Mouse (Mus musculus): ENCODE results near the gene Neurl4. TPM values are rescaled to one million over a fixed set of nuclear protein-coding genes. Genes with fewer than 3 reads are reported as not detected.

Gene Neurl4
- total and polyA plus RNA-seq, 3 experiments = 31.5 to 47.1 (median 42.6) TPM

DNA sequence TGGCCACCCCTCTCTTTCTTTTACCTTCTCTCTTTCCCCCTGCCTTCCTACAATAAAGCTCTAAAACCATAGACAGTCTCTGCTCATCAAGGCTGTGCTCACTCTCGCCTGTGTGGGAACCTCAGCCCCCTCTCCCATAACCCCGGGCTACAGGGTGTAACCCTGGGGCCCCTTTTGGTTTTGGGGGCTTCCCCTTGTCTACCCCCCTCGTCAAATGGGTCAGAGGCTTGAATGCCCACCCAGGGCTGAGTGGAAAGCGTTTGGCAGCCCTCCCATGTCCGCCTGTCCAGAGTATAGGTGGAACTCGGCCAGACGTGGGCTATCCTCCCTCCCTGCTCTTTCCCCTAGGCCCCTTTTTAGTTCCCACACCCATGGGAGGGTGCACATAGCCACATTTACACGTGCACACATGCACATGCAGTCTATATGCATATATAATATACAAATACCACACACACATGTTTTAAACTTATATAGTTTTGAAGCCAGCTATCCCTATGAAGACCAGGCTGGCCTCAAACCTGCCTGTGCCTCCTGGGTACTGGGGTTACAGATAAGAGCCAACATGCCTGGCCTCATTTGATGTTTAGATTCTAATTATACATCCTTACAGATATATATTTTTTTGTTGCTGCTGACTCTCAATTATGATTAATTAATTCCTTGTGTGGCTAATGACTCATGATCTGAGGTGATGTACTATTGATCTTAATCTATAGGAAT lies 36.6 kb upstream of the Neurl4 start:
- TF ChIP-seq CTCF (IDR thresholded peaks at IDR 0.05) (no peak), POLR2A (IDR thresholded peaks at IDR 0.05; ENCODE audit: insufficient read depth, low read depth, low read length) (no peak), EP300 (IDR thresholded peaks at IDR 0.05; ENCODE audit: insufficient read depth, low read depth, low read length) (no peak)
- Histone ChIP-seq H3K9ac (ENCODE audit: low read depth, low read length) (no peak overlapping the region), H3K4me3 (no peak overlapping the region), H3K36me3 (ENCODE audit: control insufficient read depth, insufficient read depth, low read length) (no peaks in the 10 kb centered on the region), H3K27me3 (ENCODE audit: control insufficient read depth, insufficient read depth, low read length) (no peaks in the 10 kb centered on the region), H3K79me2 (replicated peaks; ENCODE audit: control insufficient read depth, insufficient read depth, low read length) (no peaks in the 10 kb centered on the region), H3K27ac (no peak overlapping the region), H3K4me1 (ENCODE audit: control insufficient read depth, insufficient read depth, low read length) (peaks cover 7% of the 10 kb centered on the region)
- WGBS = 42% methylated on average over 8 of the region's 8 CpGs
- DNase-seq = no peak
- intact Hi-C loops (cut with DNase I) = no loop called here

GRCm38 (mm10) chr11:69865561-69865960 lies 35.3 kb upstream of the Neurl4 start:
- DNase-seq = no peak
- Histone ChIP-seq H3K4me1 (ENCODE audit: control insufficient read depth, insufficient read depth, low read length) (peaks cover 7% of the 10 kb centered on the region), H3K27ac (peak overlapping the region; percentile 18), H3K36me3 (ENCODE audit: control insufficient read depth, insufficient read depth, low read length) (no peaks in the 10 kb centered on the region), H3K27me3 (ENCODE audit: control insufficient read depth, insufficient read depth, low read length) (no peaks in the 10 kb centered on the region), H3K4me3 (no peak overlapping the region), H3K79me2 (replicated peaks; ENCODE audit: control insufficient read depth, insufficient read depth, low read length) (no peaks in the 10 kb centered on the region), H3K9ac (ENCODE audit: low read depth, low read length) (no peak overlapping the region)
- TF ChIP-seq EP300 (IDR thresholded peaks at IDR 0.05; ENCODE audit: insufficient read depth, low read depth, low read length) (no peak), CTCF (IDR thresholded peaks at IDR 0.05) (no peak), POLR2A (IDR thresholded peaks at IDR 0.05; ENCODE audit: insufficient read depth, low read depth, low read length) (peak; percentile 51; the same call in 1 of the 2 replicates)
- WGBS = 61% methylated on average over 9 of the region's 9 CpGs
- intact Hi-C loops (cut with DNase I) = no loop called here

- TF ChIP-seq POLR2A (IDR thresholded peaks at IDR 0.05; ENCODE audit: insufficient read depth, low read depth, low read length) = no peak
- no peak for TF ChIP-seq EP300 (IDR thresholded peaks at IDR 0.05; ENCODE audit: insufficient read depth, low read depth, low read length)
- TF ChIP-seq CTCF (IDR thresholded peaks at IDR 0.05) = no peak
- Histone ChIP-seq H3K27ac (no peak overlapping the region), H3K79me2 (replicated peaks; ENCODE audit: control insufficient read depth, insufficient read depth, low read length) (no peaks in the 10 kb centered on the region), H3K9ac (ENCODE audit: low read depth, low read length) (no peak overlapping the region), H3K4me1 (ENCODE audit: control insufficient read depth, insufficient read depth, low read length) (peaks cover 7% of the 10 kb centered on the region), H3K27me3 (ENCODE audit: control insufficient read depth, insufficient read depth, low read length) (no peaks in the 10 kb centered on the region), H3K36me3 (ENCODE audit: control insufficient read depth, insufficient read depth, low read length) (no peaks in the 10 kb centered on the region), H3K4me3 (no peak overlapping the region)
- WGBS = 36% methylated on average over 9 of the region's 9 CpGs
- DNase-seq = no peak
- intact Hi-C loops (cut with DNase I) = no loop called here
These were observed 33.5 kb upstream of the Neurl4 start for GRCm38 (mm10) chr11:69867335-69867734.

DNA sequence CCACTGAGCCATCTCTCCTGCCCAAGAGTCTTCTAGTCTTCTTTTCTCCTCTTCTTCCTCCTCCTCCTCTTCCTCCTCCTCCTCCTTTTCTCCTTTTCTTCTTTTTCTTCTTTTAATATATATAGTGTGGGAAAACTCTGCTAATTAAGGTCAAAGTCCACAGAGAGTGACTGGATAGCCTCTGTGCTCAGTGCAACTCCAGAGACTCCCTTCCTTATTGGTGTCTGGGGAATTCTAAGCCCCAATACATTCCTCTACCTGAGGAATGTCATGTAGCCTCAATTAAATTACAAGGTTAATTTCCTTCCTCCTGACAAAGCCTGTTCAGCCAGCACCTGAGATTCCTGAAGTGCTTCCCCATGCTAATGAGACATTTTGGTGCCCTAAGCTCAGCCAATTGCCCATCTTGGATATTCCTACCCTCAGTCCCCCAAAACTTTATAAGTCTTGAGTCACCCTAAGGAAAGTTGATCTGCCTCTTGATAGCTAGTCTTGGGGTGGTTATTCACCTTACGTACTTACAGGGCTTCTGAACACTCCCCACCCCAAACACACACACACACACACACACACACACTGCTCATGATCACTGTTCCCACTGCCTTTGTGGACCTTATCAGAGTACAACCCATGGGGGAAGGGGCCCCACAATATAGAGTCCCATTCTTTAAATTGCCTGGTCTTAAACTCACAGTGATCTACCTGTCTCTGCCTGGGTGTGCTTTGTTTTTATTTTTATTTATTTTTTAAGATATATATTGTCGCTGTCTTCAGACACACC lies 30.4 kb upstream of the Neurl4 start:
- H3K9ac ChIP-seq (ENCODE audit: low read depth, low read length) = no peak overlapping the region
- H3K4me3 ChIP-seq = no peak overlapping the region
- no peaks in the 10 kb centered on the region for H3K27me3 ChIP-seq (ENCODE audit: control insufficient read depth, insufficient read depth, low read length)
- no peak for TF ChIP-seq EP300 (IDR thresholded peaks at IDR 0.05; ENCODE audit: insufficient read depth, low read depth, low read length)
- no peak for TF ChIP-seq CTCF (IDR thresholded peaks at IDR 0.05)
- TF ChIP-seq POLR2A (IDR thresholded peaks at IDR 0.05; ENCODE audit: insufficient read depth, low read depth, low read length) = no peak
- 86% methylated on average over 2 of the region's 2 CpGs for WGBS
- no peaks in the 10 kb centered on the region for H3K79me2 ChIP-seq (replicated peaks; ENCODE audit: control insufficient read depth, insufficient read depth, low read length)
- no peaks in the 10 kb centered on the region for H3K36me3 ChIP-seq (ENCODE audit: control insufficient read depth, insufficient read depth, low read length)
- intact Hi-C loops (cut with DNase I) = no loop called here
- DNase-seq = no peak
- no peak overlapping the region for H3K27ac ChIP-seq
- H3K4me1 ChIP-seq (ENCODE audit: control insufficient read depth, insufficient read depth, low read length) = 0 out of 2 replicates have a peak, but pooled peaks cover 3% of the 10 kb centered on the region

- no peaks in the 10 kb centered on the region for H3K27me3 ChIP-seq (ENCODE audit: control insufficient read depth, insufficient read depth, low read length)
- peaks cover 3% of the 10 kb centered on the region; the same call in 1 of the 2 replicates for H3K4me1 ChIP-seq (ENCODE audit: control insufficient read depth, insufficient read depth, low read length)
- 88% methylated on average over 7 of the region's 7 CpGs for WGBS
- H3K9ac ChIP-seq (ENCODE audit: low read depth, low read length) = no peak overlapping the region
- no peaks in the 10 kb centered on the region for H3K36me3 ChIP-seq (ENCODE audit: control insufficient read depth, insufficient read depth, low read length)
- TF ChIP-seq CTCF (IDR thresholded peaks at IDR 0.05) (no peak), POLR2A (IDR thresholded peaks at IDR 0.05; ENCODE audit: insufficient read depth, low read depth, low read length) (no peak), EP300 (IDR thresholded peaks at IDR 0.05; ENCODE audit: insufficient read depth, low read depth, low read length) (no peak)
- H3K4me3 ChIP-seq = no peak overlapping the region
- intact Hi-C loops (cut with DNase I) = no loop called here
- H3K79me2 ChIP-seq (replicated peaks; ENCODE audit: control insufficient read depth, insufficient read depth, low read length) = no peaks in the 10 kb centered on the region
- H3K27ac ChIP-seq = no peak overlapping the region
- no peak for DNase-seq
These were observed 29.1 kb upstream of the Neurl4 start for GRCm38 (mm10) chr11:69871822-69872221.

DNA sequence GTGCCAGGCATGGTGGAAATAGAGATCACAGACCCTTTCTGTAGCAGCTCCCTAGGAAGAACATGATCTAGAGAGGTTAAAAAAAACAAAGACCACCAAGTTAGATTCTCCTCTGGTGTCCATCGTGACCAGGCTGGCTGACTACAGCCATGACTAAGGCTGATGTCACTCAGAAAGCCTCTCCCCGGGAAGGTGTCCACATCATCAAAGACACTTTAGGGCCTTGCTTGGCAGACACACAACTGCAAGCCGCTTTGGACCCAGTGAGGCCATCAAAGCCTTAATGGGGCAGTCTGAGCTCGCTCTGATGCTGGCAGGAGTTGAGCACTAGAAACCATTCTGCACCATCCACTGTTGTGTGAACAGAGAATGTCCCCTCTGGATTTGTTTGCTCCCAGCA lies 28.4 kb upstream of the Neurl4 start:
- H3K36me3 ChIP-seq (ENCODE audit: control insufficient read depth, insufficient read depth, low read length) = no peaks in the 10 kb centered on the region
- no peak overlapping the region for H3K4me3 ChIP-seq
- intact Hi-C loops (cut with DNase I) = no loop called here
- DNase-seq = no peak
- no peak overlapping the region for H3K27ac ChIP-seq
- WGBS = 70% methylated on average over 4 of the region's 4 CpGs
- TF ChIP-seq CTCF (IDR thresholded peaks at IDR 0.05) = no peak
- no peak for TF ChIP-seq POLR2A (IDR thresholded peaks at IDR 0.05; ENCODE audit: insufficient read depth, low read depth, low read length)
- no peak for TF ChIP-seq EP300 (IDR thresholded peaks at IDR 0.05; ENCODE audit: insufficient read depth, low read depth, low read length)
- H3K9ac ChIP-seq (ENCODE audit: low read depth, low read length) = no peak overlapping the region
- no peaks in the 10 kb centered on the region for H3K27me3 ChIP-seq (ENCODE audit: control insufficient read depth, insufficient read depth, low read length)
- peaks cover 3% of the 10 kb centered on the region; the same call in 1 of the 2 replicates for H3K4me1 ChIP-seq (ENCODE audit: control insufficient read depth, insufficient read depth, low read length)
- H3K79me2 ChIP-seq (replicated peaks; ENCODE audit: control insufficient read depth, insufficient read depth, low read length) = no peaks in the 10 kb centered on the region
